Comparison of ENCODE assay signal across 18 mouse cellular contexts in genomic region chr11:8826046-8826445, GRCm38 (mm10).
A peak's percentile ranks its signal among the peaks of the same experiment; 100 is the strongest.
DNase-seq lines count a peak whose midpoint lies in the region; ATAC-seq and TF ChIP-seq lines count a peak whose summit lies in the region.
"Had no signal": no experiment of that assay in that cellular context is flagged by ENCODE, and none has a peak within 500 bp of the region (broad histone marks: within the 10 kb centered on the region; RNA-seq: fewer than 3 reads in every experiment).

No protein-coding gene starts in this region.

- no peak overlapping the region for H3K4me3 ChIP-seq in hindbrain, embryonic 10.5 days
- H3K4me3 ChIP-seq in hindbrain, embryonic 11.5 days (ENCODE audit: low read depth, low read length), result no peak overlapping the region
- H3K4me3 ChIP-seq in embryonic facial prominence, embryonic 15.5 days (replicated peaks), result no peak overlapping the region
- no peak overlapping the region for H3K4me3 ChIP-seq in gastrocnemius, adult 2 months
- H3K4me3 ChIP-seq: erythroblast, embryonic 14.5 days; forebrain, embryonic 10.5 days; heart, embryonic 12.5 days; hindbrain, embryonic 13.5 days had no signal

- H3K9ac ChIP-seq in hindbrain, embryonic 11.5 days (ENCODE audit: low read depth, low read length), result no peak overlapping the region
- no peak overlapping the region for H3K9ac ChIP-seq in embryonic facial prominence, embryonic 15.5 days
- H3K9ac ChIP-seq: heart, embryonic 12.5 days; hindbrain, embryonic 13.5 days had no signal

- intact Hi-C loops in gastrocnemius, adult 2 months (cut with DNase I), result no loop called here

- no peak for TF ChIP-seq CTCF in gastrocnemius, adult 2 months (IDR thresholded peaks at IDR 0.05)

- no peaks in the 10 kb centered on the region for H3K27me3 ChIP-seq in hindbrain, embryonic 10.5 days (ENCODE audit: insufficient read depth, poor library complexity, severe bottlenecking)
- no peaks in the 10 kb centered on the region for H3K27me3 ChIP-seq in hindbrain, embryonic 11.5 days (ENCODE audit: control insufficient read depth, insufficient read depth, low read length)
- H3K27me3 ChIP-seq in embryonic facial prominence, embryonic 15.5 days, result no peaks in the 10 kb centered on the region; the same call in 1 of the 2 replicates
- H3K27me3 ChIP-seq: heart, embryonic 12.5 days; hindbrain, embryonic 13.5 days had no signal

- DNase-seq in hindbrain, embryonic 10.5 days (ENCODE audit: low spot score), result peak; percentile 10
- no peak for DNase-seq in hindbrain, embryonic 11.5 days (ENCODE audit: low spot score)
- peak; percentile 39 for DNase-seq in embryo, embryonic 10.5 days (ENCODE audit: low spot score)
- DNase-seq in gastrocnemius, adult 2 months, result no peak
- no peak for DNase-seq in layer of hippocampus, postnatal 14 days (ENCODE audit: low spot score in 2 of 2)
- DNase-seq: adrenal gland, postnatal 10 days; cerebellum, adult 11-12 months; cerebellum, adult 9-10 months; cerebellum, postnatal 25 days; gastrocnemius, postnatal 14 days; kidney, adult 11 months had no signal

- H3K4me2 ChIP-seq in hindbrain, embryonic 11.5 days (replicated peaks; ENCODE audit: low read depth, low read length), result no peak overlapping the region
- H3K4me2 ChIP-seq in embryonic facial prominence, embryonic 15.5 days (replicated peaks), result no peak overlapping the region
- H3K4me2 ChIP-seq: heart, embryonic 12.5 days; hindbrain, embryonic 13.5 days had no signal

- no peak for ATAC-seq in hindbrain, embryonic 11.5 days (ENCODE audit: low FRiP score)
- ATAC-seq in embryonic facial prominence, embryonic 15.5 days (ENCODE audit: insufficient number of reproducible peaks, low FRiP score, low TSS enrichment, low read depth), result no peak
- ATAC-seq: forebrain, embryonic 16.5 days; hindbrain, postnatal 0 days had no signal

- 56% methylated on average over 3 of the region's 3 CpGs for WGBS in hindbrain, embryonic 10.5 days
- 63% methylated on average over 3 of the region's 3 CpGs for WGBS in hindbrain, embryonic 11.5 days
- 26% methylated on average over 3 of the region's 3 CpGs for WGBS in embryonic facial prominence, embryonic 15.5 days

- peaks cover 3% of the 10 kb centered on the region; the same call in 1 of the 2 replicates for H3K4me1 ChIP-seq in hindbrain, embryonic 10.5 days (replicated peaks)
- H3K4me1 ChIP-seq in hindbrain, embryonic 11.5 days (replicated peaks; ENCODE audit: control insufficient read depth, insufficient read depth, low read length), result no peaks in the 10 kb centered on the region
- H3K4me1 ChIP-seq in embryonic facial prominence, embryonic 15.5 days, result no peaks in the 10 kb centered on the region
- H3K4me1 ChIP-seq: hindbrain, embryonic 13.5 days had no signal

- H3K27ac ChIP-seq in hindbrain, embryonic 10.5 days, result no peak overlapping the region
- H3K27ac ChIP-seq in hindbrain, embryonic 11.5 days (ENCODE audit: low read depth, low read length), result no peak overlapping the region
- H3K27ac ChIP-seq in embryonic facial prominence, embryonic 15.5 days (replicated peaks), result peak overlapping the region; percentile 41; the same call in 1 of the 2 replicates
- H3K27ac ChIP-seq in gastrocnemius, adult 2 months, result no peak overlapping the region
- H3K27ac ChIP-seq: forebrain, embryonic 10.5 days; hindbrain, embryonic 13.5 days; hindbrain, postnatal 0 days had no signal

- H3K36me3 ChIP-seq in hindbrain, embryonic 10.5 days, result no peaks in the 10 kb centered on the region
- H3K36me3 ChIP-seq in hindbrain, embryonic 11.5 days (ENCODE audit: control insufficient read depth, insufficient read depth, low read length), result no peaks in the 10 kb centered on the region
- no peaks in the 10 kb centered on the region for H3K36me3 ChIP-seq in embryonic facial prominence, embryonic 15.5 days
- H3K36me3 ChIP-seq: forebrain, embryonic 10.5 days; heart, embryonic 12.5 days; hindbrain, embryonic 13.5 days had no signal

- no peaks in the 10 kb centered on the region for H3K9me3 ChIP-seq in hindbrain, embryonic 10.5 days
- no peaks in the 10 kb centered on the region for H3K9me3 ChIP-seq in hindbrain, embryonic 11.5 days (ENCODE audit: control insufficient read depth, low read length)
- no peaks in the 10 kb centered on the region for H3K9me3 ChIP-seq in embryonic facial prominence, embryonic 15.5 days (replicated peaks)
- H3K9me3 ChIP-seq: forebrain, embryonic 10.5 days; heart, embryonic 12.5 days; hindbrain, embryonic 13.5 days had no signal

Comparison
In these comparisons a context has a peak if more than half of its experiments do, and no peak if none do; other contexts are left out.
1. DNase-seq: peak in hindbrain, embryonic 10.5 days (single experiment) and embryo, embryonic 10.5 days (single experiment); none in hindbrain, embryonic 11.5 days (single experiment), gastrocnemius, adult 2 months (single experiment) and layer of hippocampus, postnatal 14 days (0 of 2).